Mouse (Mus musculus) E14TG2a.4 (cell line): Measurements from ENCODE around the gene Fryl.

Source experiments
- CTCF ChIP-seq: conservative IDR thresholded peaks from 2 replicates; pipeline ENCODE4 v1.5.1; 2014; ENCODE audit warnings: low read length
- NANOG ChIP-seq: IDR thresholded peaks from 2 replicates; pipeline ENCODE4 v1.6.1; 2014; ENCODE audit warnings: borderline replicate concordance, low read length, mixed read lengths
- POU5F1 ChIP-seq: IDR thresholded peaks from 2 replicates; pipeline ENCODE4 v1.6.1; 2014; ENCODE audit warnings: low read length, borderline replicate concordance

- TF ChIP-seq CTCF (no peak), NANOG (no peak), POU5F1 (no peak)
Observed at GRCm38 (mm10) chr5:73197796-73198195, 58.6 kb downstream of the Fryl start.
